Mouse (Mus musculus) gastrocnemius, adult 8-10 months (tissue): ENCODE measurements around the gene Wdr3. TPM values are rescaled to one million over a fixed set of nuclear protein-coding genes. Genes with fewer than 3 reads are reported as not detected.

ENCODE experiments used
- DNase-seq, 2 experiments: peaks; one replicate each; pipeline ENCODE4 v3.0.0; 2022; ENCODE audit warnings: low spot score in 2 of 2
- total RNA-seq, 4 experiments: library from RNA; stranded (reverse); gene quantifications; 2 replicates each; pipeline ENCODE4 v1.2.4; 2022

The Wdr3 gene
- 10 to 100 TPM in 2 of 4 experiments, 1 to 10 TPM in 2; 9.6 to 16.8 (median 10.4) TPM for total RNA-seq

DNA sequence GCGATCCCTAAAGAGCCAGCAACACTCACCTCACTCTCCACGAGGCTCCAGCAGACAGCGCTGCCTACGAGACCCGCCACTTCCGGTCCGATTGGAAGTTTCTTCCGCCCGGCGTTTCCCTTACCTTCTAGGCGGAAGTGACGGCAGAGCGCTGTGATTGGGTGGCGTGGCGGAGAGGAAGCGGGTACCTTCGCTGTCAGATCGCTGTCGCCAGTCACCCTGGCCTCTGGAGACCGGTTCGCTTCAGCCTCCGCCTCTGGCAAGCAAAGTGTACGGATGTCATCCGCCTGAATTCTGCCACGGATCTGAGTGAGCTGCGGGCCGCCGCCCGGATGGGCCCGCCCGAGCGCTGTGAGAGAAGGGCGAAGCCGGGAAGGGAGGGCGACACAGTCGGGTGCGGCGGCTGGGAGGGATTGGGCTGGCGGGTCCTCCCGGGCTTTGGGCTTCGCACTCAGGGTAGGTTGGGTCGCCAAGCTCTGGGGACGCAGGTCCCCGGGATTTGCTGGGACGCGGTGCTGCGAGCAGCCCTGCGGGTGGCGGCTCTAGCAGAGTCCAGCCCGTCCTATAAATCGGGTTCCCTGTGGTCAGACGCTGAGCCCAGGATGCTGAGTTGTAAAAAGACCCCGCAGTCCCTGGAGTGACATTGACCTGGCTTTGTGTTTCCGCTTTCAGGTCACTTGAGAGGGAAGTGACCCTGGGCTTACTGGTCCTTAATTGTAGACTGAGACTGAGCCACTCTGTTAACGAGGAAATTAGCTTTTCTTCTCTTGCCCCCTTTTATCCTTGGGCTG lies at the start of gene Wdr3, which contains the start of gene Gdap2:
Gene Wdr3 (minus strand): TSS at position 93 of the 791 bp plus-strand sequence.
Gene Gdap2 (plus strand): TSS at position 67 of the 791 bp plus-strand sequence.
- peak; percentile 82 to 88 for DNase-seq

DNA sequence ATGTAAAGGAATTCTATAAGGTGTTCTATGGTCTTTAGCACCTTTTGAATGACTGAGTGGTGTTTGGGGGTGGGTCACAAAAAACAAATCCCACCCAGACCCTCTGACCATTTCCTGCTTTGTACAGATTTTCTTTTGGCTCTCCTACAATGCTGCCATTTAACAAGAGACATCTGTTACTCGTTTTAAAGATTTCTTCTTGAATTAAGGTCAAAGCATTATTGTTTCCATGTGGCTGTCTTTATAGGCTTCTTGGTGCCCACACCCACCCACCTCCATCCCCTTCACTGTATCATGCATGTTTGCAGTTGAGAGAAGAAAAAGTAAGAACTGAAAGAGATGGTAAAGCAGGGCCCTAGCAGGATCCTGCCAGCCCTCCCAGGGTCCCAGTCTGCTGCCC lies 44.8 kb upstream of the Wdr3 start:
- DNase-seq, result no peak

DNA sequence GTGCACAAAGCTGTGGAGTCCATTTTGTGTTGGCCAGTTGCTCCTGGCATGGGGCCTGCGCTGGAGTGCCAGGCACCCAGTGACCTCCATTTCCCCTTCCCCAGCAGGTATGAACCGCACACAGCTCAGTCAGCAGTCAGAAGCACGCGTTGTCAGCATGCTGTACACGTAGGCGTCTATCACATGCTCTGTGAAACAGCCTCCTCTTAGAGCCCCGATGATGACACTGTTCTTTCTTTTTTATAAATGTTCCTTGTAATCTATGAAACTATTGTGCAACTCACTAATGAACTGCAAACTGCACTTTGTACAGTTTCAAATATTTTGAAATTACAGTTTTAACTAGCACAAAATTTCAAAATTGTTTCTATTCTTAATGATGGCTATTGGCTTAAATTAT lies 39.3 kb upstream of the Wdr3 start:
- DNase-seq, result no peak

DNA sequence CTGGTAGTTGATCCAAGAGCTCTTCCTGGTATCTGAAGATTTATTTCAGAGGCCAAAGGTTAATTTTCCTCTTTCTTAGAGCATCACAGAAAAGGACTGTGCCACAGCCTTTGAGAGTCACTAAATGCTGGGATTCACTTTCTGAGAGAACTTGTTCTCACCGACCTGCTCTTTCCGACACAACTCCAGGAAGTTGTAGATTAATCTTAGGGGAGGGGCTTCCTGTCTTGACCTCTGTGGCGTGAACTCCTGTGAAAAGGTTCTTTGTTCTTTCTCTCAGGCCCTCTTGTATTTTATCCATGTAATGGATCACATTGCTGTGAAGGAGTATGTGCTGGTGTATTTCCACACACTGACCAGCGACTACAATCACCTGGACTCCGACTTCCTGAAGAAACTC lies 32.0 kb upstream of the Wdr3 start:
- DNase-seq, result no peak

DNA sequence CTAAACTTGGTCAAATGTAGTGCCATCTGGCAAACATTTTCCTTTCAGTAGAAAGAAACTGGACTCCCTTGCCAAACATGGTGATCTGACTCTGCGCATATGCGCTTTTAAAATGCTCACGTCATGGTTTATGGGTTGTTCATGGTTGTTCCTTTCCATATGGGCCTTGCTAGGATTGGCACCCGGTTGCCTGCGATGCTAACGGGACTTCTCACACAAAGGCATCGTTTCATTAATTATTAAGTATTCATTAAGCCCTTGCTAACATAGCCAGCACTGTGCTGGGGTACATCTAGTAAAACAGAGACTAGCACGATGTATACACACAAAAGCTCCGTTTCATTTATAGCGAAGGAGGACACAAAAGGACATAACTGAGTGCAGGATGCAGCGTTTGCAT lies 27.7 kb upstream of the Wdr3 start:
- no peak for DNase-seq

DNA sequence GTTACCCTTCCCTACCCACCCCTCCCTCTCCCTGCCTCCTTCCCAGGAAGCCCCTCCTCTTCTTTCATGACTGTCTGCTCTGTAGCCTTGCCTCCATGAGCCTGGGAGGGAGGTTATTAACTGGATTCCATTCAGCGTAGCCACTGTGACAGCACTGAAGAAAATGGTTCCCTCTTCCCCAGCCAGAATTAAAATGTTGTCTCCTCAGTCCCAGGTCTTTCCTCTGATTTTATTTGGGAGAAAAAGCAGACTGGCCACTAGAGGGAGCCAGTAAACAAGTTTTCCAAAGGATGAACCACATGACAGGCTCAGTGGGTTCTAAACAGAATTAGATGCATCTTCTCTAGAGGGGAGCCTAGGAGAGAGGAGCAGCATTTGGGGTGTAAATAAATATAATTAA lies 27.2 kb upstream of the Wdr3 start:
- peak in 1 of 2 experiments; percentile 30 for DNase-seq

DNA sequence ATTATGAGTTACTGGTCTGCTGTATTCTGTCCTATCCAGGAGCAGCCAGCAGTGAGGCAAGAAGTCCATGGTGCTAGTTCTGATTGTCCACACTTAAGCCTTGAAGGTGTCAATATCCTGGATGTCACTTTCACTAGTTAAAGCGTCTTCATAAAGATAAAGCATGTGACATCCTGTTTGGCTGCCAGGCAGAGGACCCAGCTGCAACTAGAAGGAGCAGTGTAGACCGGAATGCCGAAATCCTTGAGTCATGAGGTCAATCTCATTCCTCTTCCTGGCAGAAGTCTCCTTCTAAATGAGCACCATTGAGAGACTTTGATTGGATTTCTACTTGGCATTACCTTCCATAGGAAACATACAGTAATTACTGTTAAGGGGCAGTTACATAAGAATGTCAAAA lies 18.3 kb upstream of the Wdr3 start:
- no peak for DNase-seq

DNA sequence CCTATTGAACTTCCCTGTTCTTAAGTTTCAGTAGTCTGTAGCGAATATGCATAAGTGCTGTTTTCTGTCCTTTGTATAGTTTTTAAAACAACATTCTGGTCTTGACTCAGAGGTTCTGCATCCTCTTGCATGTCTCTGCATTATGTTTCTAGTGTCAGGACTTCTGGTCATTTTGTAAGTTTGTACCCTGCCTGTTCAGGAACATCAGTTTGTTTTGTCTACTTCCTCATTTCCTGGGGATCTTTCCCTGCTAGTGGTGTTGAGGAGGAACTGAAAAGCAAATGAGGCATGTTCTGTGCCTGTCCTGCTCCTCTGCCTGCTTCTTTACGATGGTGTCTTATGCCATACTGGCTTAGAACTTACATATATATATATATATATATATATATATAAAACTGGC lies 13.8 kb upstream of the Wdr3 start:
- DNase-seq, result no peak

DNA sequence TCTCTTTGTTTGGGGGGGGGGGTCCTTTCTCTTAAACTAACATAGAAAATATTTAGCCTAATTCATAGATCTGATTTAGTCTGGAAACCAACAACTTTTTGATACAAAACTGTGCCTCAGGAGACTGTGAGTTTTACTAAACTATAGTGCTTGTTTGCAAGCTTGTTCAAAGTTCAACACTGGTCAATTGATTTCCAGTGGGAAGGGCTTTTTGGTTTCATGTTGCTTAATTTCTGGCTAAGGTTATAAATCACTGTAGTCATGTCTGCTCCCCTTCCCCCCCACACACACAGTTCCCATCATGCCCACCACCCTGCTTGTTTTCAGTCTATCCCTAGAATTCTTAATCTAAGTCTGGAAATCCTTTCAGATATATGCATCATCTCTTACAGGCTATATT lies 2.8 kb upstream of the Wdr3 start:
- DNase-seq, result no peak

DNA sequence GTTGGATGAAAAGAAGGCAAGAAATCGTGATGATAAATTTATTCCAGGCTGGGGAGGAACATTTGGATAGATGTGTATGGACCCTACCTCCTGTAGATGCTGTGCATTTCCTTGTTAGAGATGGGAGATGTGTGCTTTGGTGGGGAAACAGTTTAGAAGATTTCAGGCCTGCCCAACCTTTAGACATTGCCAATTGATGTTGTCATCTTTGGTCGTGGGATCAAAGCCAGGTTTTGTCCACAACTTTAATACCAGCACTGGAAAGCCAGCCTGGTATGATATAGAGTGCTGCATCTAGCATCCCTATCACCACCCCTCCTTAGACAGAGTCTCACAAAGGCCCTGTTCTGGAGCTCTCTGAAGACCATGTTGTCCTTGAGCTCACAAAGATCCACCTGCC lies 1.3 kb upstream of the Wdr3 start:
- DNase-seq, result no peak

DNA sequence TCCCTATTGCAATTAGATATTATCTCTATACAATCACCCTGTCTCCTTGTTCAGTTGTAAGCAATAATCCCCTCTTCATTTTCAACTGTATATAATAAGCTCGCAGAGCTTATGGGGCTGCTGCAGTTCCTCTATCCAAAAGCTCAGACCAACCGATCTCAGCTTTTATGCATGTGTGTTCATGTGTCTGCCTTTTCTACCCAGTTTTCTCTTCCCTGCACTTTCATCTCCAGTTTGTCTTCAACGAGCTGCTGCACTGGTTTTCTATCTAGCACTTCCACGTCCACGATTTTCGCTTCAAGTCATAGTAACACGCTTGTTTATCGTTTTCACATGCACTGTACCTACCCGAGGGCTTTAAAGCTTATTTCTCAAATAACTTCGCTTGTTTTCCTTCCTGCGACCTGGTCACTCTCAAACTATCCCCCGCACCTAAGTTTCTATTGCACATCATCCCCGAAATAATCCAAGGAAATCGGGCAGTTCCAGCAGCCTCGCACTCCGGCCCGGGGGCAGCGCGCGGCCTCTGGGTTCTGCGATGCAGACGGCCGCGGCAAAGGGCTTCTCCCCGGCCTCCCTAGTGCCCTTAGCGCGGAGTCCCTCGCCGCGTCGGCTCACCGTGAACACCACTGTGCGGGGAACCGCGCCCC lies 417 bp downstream of the Wdr3 start:
- DNase-seq, result no peak

DNA sequence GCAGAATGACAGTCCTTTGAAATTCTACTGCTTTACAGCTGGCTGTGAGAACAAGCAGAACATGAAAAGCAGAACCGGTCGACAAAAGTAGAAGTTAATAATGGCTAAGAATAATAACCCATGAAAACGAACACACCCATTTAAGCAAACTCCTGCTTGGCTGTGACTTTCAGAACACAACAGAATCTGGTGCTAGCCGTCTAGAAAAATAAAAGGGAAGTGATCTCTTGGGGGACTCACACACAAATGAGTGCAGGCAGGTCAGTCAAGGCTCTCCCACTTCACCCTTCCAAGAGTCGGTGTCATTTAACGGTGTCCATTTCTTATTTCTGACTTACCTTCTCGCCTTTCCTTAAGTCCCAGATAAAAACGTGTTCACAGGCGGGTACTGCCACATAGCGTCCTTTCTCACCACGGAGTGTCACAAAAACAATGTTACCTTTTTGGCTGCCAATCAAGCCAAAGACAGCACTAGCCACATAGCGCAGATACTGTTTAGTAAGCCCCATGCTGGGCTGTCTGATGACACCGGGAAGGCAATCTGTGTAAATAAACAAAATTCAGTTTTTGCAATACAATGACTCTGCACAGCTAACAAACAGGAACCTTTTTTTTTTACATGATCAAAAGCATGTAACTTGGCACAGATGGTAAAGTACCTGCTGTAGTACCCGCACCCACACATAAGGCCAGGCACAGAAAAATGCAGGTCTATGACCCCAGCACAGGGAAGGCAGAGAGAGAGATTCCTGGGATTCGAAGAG lies 1.3 kb downstream of the Wdr3 start:
- DNase-seq, result no peak

DNA sequence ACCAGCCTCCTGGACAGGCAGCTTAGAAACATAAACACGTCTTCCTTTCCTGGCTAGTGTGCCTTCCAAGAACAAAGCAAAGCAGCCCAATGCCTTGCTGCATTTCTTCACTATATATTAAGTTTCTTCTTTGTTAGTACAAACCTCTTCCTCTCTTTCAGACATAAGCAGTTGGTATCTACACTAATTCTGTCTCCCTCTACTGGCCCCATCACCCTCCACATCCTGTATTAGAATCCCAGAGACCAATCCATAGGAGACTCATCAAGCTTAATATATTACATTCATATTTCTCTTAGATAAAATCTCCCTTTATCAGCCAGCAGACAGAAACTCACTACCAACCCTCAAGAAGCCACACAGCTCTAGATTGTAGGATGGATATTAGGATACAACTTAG lies 39.8 kb downstream of the Wdr3 start:
- no peak for DNase-seq

DNA sequence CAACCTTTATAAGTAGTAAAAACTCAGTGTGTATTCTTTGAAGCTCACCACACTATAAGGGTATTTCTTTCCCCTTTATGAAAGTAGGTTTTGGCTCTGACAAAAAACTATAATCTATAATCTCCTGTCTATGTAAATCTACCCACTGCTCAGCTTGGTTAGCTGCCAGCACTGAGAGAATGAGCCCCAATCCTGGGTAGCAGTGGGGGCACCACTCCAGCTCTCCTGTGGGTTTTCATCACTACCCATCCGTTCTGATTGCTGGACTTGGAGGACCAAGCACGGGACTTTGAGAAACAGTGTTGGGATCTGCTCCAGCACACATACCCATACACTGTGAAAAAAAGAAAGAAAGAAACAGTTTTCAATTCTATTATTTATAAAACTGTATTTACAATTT lies 40.2 kb downstream of the Wdr3 start:
- no peak for DNase-seq

DNA sequence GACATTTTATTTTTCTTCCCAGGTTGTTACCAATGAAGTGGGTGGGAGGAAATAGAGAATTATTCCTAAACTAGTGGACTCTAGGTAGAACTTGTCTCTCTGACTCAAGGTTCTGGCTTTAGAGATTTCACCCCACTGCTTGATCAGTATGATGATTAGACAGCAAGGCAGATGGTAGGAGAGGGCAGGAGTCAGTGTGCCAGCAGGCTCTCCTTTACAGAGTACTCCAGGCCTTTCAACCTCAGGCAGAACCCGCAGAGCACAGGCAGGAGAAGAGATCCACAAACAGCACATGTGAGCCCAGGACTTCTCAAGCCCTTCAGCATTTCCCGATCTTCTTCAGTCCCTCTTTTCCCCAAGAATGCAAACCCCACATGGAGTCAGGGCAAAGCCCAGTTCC lies 43.5 kb downstream of the Wdr3 start:
- no peak for DNase-seq

DNA sequence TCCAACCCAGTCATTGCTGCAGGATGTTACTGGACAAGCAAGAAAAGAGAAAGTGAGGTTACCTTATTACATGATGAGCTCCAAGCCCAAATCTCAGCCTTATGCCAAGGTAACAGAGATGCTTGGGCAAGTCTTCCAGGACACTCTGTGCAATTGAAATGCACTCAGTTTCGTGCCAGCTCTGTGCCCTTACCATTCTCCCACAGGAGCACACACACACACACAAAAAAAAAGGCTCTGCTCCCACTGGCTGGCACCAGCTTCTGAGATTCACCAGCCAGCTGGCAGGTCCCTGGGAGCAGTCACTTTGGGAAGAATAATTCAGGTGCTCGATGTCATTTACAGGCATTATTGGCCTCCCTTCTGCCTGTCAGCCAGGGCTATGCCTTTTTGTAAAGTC lies 55.5 kb downstream of the Wdr3 start:
- no peak for DNase-seq

DNA sequence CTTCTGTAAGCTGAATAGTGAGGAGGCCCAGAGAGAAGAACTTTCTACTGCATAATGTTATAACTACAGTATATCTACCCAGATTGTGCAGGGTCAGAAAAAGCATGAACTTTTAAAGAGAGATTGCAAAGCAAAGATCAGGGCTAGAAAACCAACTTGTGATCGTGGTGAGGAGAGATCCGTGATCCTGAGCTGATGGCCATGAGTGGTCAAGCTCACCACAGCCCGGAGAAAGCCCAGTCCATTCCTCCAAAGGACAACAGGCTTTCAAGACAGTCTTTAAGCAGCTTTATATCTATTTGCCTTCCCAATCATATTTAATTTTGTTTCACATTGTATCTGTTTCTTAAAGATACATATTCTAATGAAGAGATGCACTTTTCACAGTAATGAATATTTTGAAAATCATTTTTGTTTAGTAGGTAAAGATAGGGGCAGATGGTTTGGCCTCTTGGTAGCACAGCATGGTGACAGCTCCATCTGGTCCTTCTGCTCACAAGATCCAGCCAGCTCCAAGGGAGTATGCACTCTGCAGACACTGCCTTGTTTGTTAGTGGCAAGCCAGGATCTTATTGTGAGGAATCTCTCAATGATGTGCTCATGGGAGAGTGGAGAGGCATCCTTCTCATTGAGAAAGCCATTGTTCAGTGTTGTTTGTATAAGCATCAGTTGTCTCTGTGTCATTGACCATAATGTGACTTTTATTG lies 59.7 kb downstream of the Wdr3 start:
- no peak for DNase-seq
